In the genomic region with DNA sequence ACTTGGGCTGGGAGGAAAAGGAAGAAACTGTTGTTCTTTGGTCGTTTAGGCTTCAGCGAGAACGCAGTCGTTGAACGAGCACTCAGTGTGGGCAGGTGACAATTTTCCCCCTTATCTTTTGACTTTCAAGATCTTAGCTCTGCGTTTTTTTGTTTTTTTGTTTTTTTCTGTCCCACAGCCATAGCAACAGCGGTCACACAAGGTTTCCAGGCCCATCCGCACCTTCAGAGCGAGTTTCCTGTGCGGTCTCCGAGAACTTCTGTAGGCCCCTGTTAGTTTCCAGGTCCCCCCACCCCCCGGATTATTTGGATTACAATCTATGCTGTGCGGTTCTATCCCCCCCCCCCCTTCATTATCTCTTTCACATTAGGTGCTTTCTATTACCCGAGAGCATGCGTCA, we compare ENCODE assay signal across 17 mouse cellular contexts.
"Had no signal": no experiment of that assay in that cellular context is flagged by ENCODE, and none has a peak within 500 bp of the region (broad histone marks: within the 10 kb centered on the region; RNA-seq: fewer than 3 reads in every experiment).

No protein-coding gene starts in this region.

- H3K27me3 ChIP-seq: liver, embryonic 13.5 days; megakaryocyte, embryonic 14.5 days; stomach, embryonic 15.5 days had no signal

- H3K9me3 ChIP-seq: liver, embryonic 13.5 days; midbrain, embryonic 10.5 days; midbrain, embryonic 15.5 days; neural tube, embryonic 13.5 days; stomach, embryonic 15.5 days had no signal

- DNase-seq: kidney, adult 11 months; kidney, adult 9 months; kidney, postnatal 14 days; kidney, postnatal 4 days; liver, embryonic 13.5 days; lung, adult 2 months; lung, postnatal 14 days; lung, postnatal 4 days; retina, postnatal 1 day; right cerebral cortex, postnatal 25 days; spleen, adult 18-20 months; thymus, postnatal 25 days had no signal

- H3K4me1 ChIP-seq: megakaryocyte, embryonic 14.5 days; midbrain, embryonic 15.5 days; neural tube, embryonic 13.5 days; stomach, embryonic 15.5 days had no signal

- H3K27ac ChIP-seq: liver, embryonic 13.5 days; midbrain, embryonic 15.5 days; neural tube, embryonic 13.5 days; stomach, embryonic 15.5 days had no signal

- H3K36me3 ChIP-seq: liver, embryonic 13.5 days; midbrain, embryonic 10.5 days; midbrain, embryonic 15.5 days; neural tube, embryonic 13.5 days; stomach, embryonic 15.5 days had no signal

- ATAC-seq: midbrain, embryonic 15.5 days had no signal

- H3K4me2 ChIP-seq: liver, embryonic 13.5 days; midbrain, embryonic 15.5 days; neural tube, embryonic 13.5 days; stomach, embryonic 15.5 days had no signal

- H3K4me3 ChIP-seq: liver, embryonic 13.5 days; megakaryocyte, embryonic 14.5 days; midbrain, embryonic 10.5 days; midbrain, embryonic 15.5 days; neural tube, embryonic 13.5 days; stomach, embryonic 15.5 days had no signal

- H3K9ac ChIP-seq: liver, embryonic 13.5 days; midbrain, embryonic 15.5 days; neural tube, embryonic 13.5 days; stomach, embryonic 15.5 days had no signal
